Mouse (Mus musculus) gastrocnemius, adult 18-20 months (tissue): Measurements from ENCODE around the gene Hk2. TPM values are rescaled to one million over a fixed set of nuclear protein-coding genes. Genes with fewer than 3 reads are reported as not detected.

Experiments
- DNase-seq: peaks from one replicate; pipeline ENCODE4 v3.0.0; 2021; ENCODE audit warnings: low spot score
- long read RNA-seq, 2 experiments: library from polyadenylated mRNA; stranded (forward); transcript quantifications; one replicate each; pipeline ENCODE4 v2.0.0; 2021
- total RNA-seq, 2 experiments: library from RNA; stranded (reverse); gene quantifications; 2 replicates each; pipeline ENCODE4 v1.2.3; 2021

Hk2 gene
- 100 to 1,000 TPM; 238 to 306 TPM for total RNA-seq
- long read RNA-seq, experiment 1, full-length matches to known transcripts, result 50 of 159 reads
- long read RNA-seq, experiment 1, partial matches to known transcripts, result 64 of 159 reads
- long read RNA-seq, experiment 1, other reads (novel, unspliced or antisense), result 45 of 159 reads
- long read RNA-seq, experiment 2, full-length matches to known transcripts, result 34 of 123 reads
- long read RNA-seq, experiment 2, partial matches to known transcripts, result 59 of 123 reads
- long read RNA-seq, experiment 2, other reads (novel, unspliced or antisense), result 30 of 123 reads

DNA sequence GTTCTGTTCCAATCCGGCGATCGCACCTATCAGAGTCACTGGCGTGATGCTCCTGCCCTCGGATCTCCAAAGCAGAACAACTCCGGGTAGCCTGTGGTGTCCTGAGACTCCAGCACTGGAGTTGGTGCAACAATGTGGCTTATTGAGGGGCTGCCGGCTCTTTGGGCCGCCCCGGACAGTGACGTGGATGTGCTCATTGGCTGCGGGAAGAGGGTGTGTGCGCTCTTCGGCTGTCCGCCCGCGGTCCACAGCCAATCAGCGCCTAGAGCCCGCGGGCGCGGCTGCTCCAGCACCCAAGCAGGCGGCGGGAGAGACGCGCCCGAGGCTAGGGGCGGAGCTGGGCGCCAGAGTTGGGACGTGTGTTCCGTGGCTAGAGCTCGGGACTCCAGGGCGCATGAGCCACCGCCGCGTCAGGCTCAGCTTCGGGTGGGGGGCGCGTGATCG lies at the start of gene Hk2:
Hk2 (minus strand) TSS at position 134 of the 444 bp plus-strand sequence.
- peak; percentile 90 for DNase-seq

DNA sequence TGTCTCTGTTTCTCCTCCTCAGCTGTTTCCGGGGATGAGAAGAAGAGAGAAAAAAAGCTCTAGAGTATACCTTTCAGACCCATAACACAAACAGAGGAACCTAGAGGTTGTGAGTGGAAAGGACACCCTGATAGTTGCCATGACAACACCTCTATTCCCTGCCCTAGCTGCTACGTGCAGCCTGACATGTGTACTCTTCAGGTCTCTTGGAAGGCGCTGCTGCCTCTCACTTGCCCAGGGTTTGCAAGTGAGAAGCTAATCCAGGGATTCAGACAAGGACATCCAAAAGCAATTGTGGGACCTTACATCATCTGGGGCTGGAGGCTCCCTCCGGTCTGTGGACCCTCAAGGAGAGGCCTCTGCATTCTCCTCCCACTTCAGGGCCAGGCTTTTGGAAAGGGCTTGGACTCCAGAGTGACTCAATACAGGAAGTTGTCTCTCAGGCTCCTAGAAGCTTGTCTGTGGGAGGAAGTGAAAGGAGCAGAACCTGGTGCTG lies 47.6 kb upstream of the Hk2 start:
- no peak for DNase-seq

DNA sequence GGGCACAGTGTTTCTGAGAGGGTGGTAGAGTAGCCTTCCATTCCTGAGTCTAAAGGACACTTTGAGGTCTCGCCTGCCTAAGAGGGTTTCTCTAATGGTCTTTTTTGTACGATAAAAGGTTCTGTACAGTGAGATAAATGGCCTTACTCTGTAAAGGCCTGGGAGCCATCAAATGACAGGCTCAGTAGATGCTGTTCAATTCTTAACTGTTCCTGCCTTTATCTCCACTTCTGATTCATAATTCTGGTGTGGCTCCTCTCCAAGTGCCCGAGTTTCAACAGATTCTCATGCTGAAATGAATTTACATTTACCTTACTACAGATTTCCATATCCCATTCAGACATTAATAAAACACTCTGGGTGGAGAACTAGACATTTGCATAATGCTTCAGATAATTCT lies 46.5 kb upstream of the Hk2 start:
- no peak for DNase-seq

DNA sequence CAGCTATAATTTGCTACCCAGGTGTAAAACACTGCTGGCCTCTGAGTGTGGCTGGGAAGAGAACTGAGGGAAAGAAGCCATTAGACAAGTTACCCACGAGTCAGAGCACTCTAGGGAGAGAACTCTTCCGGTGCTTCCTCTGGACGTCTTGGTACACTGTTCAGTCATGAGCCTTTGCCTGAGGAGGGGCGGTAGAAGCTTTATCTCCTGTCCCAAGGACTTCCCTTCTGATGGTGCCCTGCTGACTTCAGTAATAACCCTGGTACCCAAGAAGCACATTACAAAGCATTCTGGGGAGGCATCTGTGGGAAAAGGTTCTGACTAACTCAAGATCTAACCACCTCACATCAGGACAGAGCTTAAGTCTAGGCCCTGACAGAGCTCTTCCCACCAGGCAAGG lies 40.6 kb upstream of the Hk2 start:
- DNase-seq, result no peak

DNA sequence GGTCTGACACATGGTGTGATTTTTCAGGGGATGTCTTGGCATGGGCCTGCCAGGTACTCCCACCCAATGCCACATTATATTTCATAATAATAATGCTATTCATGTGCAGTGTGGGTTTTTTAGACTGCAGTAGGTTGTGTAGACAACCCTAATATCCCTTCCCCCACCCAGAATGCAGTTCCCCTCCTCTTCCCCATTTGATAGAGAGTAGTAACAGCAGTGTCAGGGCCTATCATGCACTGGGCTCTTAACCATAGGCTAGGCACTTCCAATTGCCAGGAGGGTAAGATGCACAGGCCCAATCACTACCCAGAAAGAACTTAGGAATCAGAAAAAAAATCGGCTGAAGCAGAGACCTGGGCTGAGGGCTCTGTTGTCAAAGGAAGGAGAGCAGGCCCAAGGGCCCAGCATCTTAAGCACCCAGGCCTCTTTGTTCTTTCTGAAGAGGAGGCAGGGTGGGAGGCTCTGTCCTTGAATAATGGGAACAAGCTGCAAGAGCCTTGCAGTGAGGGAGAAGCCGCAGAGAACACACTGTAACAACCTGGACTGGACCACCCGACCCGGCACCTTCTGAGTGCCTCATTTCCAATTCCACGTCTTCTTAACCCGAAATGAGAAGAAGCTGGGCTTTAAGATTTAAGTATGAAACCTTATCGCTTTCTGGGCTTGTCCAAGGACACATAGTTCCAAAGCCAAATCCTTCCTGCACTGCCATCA lies 33.9 kb upstream of the Hk2 start:
- DNase-seq, result no peak

DNA sequence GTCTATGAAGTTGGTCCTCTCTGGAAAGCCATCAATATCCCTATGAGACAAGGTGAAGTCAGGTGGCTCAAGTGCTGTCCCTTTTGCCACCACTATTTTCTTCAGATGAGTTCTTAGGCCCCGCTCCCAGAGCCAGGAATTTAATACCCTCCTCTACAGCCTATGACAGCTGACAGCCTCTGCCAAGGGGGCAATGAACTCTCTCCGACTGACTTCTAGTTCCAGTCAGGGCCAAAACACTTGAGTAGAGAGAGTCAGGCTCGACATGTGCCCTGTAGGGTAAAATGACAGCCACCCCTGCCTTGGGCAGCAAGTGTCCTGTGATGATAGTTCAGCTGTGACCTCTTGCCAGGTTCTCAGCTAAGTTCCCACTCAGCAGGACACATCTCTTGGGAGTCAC lies 32.7 kb upstream of the Hk2 start:
- DNase-seq, result peak; percentile 81

DNA sequence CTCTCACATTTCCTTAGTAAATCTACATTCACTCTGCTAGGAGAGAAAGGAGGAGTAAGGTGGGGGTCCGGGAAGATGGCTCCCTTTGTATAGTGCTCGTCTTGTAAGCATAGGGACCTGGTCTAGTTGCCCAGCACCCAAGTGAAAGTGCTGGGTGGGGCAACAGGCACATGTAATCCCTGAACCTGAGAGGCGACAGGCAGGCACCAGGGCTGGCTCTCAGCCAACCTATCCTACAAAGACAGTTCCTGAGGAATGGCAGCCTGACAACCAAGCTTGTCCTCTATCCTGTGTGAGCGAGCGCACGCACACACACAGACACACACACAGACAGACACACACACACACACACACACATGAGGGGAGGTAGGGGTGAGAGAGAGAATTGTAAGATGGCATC lies 32.2 kb upstream of the Hk2 start:
- DNase-seq, result peak; percentile 24

DNA sequence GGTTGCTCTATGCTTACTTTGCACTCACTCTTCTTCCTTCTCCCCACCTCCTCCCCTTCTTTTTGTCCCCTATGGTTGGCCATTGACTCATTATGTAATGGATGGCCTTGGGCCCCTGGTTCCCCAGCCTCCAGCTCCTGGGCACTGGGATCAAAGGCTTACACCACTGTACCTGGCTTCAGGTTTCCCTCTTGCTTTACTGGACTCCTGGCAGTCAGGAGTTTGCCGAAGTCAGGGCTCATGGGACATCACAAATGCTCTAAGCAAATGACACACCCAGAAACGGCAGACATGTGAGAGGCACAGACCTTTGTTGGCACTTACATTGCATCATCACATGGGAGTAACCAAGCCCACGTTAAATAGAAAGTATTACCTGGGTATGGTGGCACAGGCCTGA lies 31.6 kb upstream of the Hk2 start:
- DNase-seq, result no peak

DNA sequence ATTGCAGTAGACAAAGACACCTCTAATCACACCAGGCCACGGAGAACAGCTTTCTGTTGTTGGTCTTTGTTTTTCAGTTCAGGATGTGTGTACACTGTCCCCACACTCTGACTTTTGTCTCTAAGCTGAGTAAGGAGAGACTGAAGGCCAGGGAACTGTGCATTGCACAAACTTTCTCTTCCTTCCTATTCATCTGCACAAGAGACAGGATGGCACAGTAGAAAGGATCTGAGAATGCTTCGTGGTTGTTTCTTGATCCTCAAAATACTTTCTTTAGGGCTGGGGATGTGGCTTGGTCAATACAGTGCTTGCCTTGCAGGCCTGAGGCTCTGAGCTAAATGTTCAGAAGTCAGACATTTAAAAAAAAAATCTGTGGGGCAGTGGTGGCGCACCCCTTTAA lies 30.7 kb upstream of the Hk2 start:
- DNase-seq, result no peak

DNA sequence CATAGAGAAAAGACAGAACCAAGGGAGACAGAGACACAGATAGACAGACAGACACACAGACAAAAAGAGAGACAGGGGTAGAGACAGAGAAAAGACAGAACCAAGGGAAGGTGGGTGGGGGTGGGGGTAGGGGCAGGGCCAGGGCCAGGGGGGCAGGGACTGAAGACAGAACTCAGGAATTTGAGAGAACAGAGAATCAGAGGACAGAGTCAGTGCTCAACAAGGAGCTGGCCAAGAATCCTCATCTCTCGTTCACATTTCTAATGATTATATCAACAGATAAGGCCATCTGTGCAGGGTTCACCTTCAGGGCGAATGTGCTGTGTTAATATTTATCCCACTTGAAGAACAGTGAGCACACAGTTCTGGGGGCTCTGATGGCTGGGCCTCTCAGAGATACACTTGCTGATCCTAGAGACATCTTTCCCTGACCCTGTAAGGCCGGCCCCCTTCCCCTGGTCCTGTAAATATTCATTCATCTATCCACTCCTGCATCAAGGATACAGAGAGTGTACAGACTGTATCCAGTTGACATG lies 24.0 kb upstream of the Hk2 start:
- DNase-seq, result no peak

DNA sequence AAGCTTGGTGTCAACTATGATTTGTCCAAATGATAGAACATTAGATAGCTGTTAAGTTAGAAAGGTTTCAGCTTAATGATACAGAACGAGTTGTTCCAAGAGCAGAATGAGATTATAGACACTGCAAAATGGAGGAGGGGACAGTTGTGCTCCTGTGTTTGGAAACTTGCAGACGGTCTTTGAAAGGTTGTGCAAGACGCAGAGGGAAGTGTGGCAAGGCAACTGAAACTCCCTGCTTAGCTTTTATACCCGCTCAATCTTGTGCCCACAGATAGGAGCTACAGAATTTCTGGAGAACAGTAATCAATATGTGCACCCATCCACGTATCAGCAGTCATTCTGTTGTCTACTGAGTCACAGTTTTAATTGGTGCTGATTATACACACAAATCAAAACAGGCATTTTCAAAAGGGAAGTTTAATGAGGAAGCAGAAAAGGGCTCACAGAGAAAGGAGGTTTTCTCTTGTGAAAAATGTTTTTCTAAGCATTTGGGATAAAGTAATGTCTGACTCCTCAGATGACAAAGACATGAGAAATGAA lies 23.1 kb upstream of the Hk2 start:
- DNase-seq, result no peak

DNA sequence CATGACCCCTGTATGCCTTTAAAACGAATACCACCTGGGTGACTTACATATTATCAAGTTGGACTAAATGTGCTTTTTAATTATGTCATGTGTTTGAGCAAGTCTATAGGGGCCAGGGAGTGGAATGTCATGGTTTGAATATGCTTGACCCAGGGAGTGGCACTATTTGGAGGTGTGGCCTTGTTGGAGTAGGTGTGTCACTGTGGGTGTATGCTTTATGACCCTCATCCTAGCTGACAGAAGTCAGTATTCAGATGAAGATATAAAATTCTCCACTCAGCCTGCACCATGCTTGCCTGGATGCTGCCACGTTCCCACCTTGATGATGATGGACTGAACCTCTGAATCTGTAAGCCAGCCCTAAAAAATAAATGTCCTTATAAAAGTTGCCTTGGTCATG lies 16.6 kb upstream of the Hk2 start:
- no peak for DNase-seq

DNA sequence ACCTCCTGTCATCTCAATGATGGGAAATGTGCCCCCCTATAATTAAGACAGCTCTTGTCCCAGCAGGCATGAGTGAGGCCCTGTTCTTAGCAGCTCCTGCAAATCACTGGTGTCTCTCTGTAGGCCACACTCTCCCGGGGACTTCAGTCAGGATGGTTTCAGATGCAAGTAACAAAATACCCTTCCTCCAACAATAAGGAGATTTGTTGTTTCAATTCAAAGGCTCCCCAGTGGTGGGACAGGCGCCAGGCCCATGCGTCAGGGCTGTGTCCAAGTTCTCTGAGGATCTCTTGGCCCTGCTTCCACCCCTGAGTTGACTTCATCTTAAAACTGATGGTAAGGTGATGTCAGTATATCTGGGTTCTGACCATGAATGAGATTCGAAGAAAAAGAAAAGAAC lies 9.7 kb upstream of the Hk2 start:
- no peak for DNase-seq

DNA sequence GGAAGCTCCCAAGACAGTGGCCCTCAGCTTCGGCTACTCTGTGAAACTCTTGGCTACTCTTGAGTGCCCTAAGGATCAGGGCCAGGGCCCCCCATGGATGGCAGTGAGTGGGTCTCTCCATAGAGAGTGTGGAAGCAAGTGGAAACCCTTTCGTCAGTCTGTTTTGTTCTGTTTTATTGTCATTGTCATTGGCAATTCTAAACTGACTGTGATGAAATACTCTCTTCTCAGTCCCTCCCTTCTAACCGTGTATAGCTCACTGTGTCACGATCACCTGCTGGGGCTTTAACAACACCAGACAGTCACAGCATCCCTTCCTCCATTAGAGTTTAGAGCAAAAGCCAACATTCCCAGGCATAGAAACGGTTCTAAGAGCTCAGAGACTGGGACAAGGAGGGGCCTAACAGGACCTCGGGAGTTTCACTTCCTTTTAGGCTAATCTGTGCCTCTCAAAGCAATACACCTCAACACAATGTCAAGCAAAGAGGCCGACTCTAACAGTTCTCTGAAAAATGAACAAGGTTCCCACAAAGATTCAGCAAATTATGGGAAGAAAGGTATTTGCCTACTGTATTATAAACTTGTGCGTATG lies 6.6 kb upstream of the Hk2 start:
- DNase-seq, result no peak

DNA sequence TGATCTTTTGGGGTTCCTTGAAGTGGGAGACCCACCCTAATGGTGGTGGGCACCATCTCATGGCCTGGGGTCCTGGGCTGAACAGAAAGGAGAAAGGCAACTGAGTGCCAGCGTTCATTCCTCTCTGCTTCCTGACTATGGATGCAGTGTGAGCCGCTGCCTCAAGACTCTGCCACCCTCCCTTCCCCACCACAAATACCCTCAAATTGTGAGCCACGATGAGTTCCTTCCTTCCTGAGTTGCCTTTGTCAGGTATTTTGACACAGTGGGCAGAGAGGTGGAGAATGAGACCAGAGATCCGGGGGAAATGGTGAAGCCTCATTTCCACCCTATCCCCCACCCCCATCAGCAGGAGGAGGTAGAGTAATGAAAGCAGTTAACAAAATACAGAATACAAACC lies 6.1 kb upstream of the Hk2 start:
- no peak for DNase-seq

DNA sequence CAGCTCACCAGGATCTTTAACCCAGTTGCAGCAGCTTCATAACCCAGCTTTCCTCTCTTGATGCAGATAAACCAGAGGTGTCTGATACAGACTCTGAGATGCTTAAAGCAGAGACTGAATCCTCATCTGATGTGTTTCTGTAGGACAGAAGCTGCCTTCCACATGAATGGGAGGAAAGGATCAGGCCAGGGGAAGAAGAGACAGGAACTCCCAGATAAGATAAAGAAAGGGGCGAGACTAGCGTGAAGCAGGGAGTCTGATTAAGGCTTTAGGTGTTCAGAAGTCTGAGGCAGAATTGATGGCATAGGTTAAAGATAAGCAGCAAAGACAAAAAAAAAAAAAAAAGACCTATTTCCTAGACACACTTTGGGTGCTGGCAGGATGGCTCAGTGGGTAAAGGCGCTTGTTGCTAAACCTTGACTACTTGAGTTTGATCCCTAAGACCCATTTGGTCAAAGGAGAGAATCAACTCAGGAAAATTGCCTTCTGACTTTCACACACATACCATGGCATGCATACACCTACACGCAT lies 2.9 kb upstream of the Hk2 start:
- DNase-seq, result no peak

DNA sequence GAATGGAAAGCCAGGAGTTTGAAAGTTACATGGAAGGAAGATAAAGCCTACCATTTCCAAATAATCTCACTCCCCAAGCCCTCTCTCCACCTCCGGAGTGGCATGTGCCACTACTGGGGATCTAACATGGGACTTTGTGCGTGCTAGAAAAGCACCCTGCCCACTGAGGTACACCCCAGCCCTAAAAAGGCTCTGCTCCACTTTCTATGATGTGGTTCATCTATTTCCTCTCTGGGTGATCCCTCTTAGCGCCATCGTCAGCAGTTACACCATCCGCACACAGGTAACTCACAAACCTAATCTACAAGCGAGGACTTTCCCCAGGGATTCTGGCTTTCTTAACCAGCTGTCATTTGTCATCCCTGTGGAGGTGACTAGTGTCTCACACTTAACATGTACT lies 1.1 kb upstream of the Hk2 start:
- no peak for DNase-seq

DNA sequence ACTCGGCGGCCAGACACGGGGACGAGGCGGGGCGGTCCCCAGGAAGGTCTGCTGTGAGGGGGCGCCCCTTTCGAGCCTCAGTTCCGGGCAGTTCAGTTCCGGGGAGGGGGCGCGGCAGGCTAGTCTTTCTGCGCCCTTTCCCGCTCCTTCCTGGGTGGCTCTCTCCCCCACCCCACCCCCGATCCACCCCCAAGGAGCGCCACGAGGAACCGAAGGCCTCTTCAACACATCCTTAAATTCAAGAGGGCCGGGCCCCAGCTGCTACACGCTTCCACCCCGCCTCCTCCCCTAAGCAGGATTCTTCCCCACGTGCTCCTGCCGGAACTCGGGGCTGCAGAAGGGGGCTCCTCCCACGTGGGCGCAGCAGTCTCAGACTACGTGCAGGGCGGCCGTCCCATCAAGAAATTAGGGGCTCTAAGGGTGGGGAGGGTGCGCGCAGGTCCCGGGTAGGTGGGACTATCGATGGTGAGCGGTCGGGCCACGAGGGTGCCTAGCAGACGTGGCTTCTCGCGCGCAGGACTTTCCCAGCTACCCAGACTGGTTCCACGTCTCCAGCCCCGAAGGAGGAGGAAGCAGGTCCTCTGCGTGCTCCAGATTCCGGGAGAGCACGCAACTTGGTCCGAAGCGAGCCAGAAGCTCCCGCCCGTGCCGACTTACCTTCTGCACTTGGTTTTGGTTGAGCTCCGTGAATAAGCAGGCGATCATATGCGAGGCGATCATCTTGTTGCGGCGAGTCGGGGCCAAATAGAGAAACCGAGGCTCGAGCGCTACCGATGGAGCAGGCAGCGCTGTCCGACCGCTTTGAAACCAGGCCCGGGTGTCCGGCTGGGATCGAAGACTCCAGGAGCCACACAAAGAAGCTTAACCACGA lies 758 bp downstream of the Hk2 start:
- peak; percentile 47 for DNase-seq

DNA sequence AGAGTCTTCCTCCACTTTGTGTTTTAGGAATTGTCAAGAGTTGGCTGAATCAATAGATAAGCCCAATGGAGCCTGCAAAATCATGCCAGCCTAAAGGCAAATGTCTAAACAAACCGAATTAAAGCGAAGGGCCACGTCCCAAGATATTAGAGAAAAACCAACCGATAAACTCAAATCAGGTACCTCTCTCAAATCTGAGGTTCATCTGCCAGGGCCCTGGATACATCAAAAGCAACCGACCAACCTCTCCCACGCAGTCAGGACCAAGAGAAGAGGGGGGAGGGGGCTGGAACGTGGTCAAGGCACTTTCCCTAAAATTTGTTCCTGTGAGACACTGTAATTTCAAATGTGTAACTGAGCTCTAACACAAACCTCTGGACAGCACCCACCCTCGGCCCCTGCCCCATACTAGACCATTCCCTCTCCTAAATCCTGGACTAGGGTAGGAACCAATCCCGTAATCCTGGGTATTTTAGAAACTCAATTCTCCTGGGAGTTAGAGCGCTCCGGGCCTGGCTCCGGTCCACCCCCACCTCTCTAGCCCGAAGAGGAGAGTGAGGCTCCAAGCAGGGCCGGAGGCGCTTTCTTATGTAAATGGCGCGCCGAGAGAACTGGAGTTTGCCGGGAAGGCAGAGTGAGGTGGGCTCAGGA lies 1.7 kb downstream of the Hk2 start:
- peak; percentile 49 for DNase-seq

DNA sequence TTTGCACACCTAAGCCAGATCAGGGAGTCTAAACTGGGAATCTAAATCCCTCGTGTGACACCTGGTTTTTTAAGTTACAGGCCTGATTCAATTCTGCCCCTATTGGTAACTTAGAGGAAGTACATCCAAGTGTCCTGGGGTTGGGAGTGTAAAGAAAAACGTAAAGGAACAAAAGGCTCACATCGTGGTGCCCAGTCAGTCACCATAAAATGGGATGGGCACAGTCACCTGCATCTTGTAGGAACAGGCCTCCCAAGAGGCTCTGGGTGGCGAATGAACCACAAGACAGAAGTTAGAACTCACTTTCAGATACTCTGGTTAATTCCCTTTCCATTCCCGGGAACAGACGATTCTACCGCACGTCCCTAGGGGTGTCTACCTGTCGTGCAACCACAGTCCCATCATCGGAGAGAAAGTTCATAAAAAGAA lies 2.3 kb downstream of the Hk2 start:
- DNase-seq, result peak; percentile 33
